Mouse (Mus musculus) liver, postnatal 0 days (tissue): ENCODE measurements around the gene Rps6kc1.

ENCODE experiments used
- CTCF ChIP-seq: sonication (generic); IDR thresholded peaks from 2 replicates; pipeline ENCODE4 v1.5.1; 2016; ENCODE audit warnings: antibody characterized with exemption, low read depth
- EP300 ChIP-seq: IDR thresholded peaks from 2 replicates; pipeline ENCODE4 v1.6.1; 2016; ENCODE audit warnings: antibody characterized with exemption, low read depth, mild to moderate bottlenecking

GRCm38 (mm10) chr1:190655651-190656050 lies 255.9 kb downstream of the Rps6kc1 start:
- TF ChIP-seq EP300 (no peak), CTCF (no peak)
